Mouse (Mus musculus) intestine, postnatal 0 days (tissue): ENCODE data around the gene Cyfip2. TPM values are rescaled to one million over a fixed set of nuclear protein-coding genes. Genes with fewer than 3 reads are reported as not detected.
"Not testable (repeated sequence)": the region's sequence is repeated elsewhere in the genome, so short reads cannot be mapped to it uniquely, and the experiment has no call there.

Experiments
- ATAC-seq: fragments of 200-750 bp; cut with Nextera tagmentation; 2 replicates; pipeline ENCODE4 v1.8.0; 2017; ENCODE audit warnings: mild to moderate bottlenecking, moderate TSS enrichment, moderate library complexity
- H3K27ac ChIP-seq: fragments of 300-500 bp; sonication (generic); 2 replicates; pipeline ENCODE4 v1.5.1; 2014; ENCODE audit warnings: mild to moderate bottlenecking, low read depth, low read length, moderate library complexity
- H3K27me3 ChIP-seq: fragments of 300-500 bp; sonication (generic); replicated peaks from 2 replicates; pipeline ENCODE4 v1.6.1; 2014; ENCODE audit warnings: low read length, mixed read lengths; ENCODE audit not compliant: control insufficient read depth, insufficient read depth
- H3K36me3 ChIP-seq: fragments of 300-500 bp; sonication (generic); 2 replicates; pipeline ENCODE4 v1.6.1; 2014; ENCODE audit warnings: mild to moderate bottlenecking, moderate library complexity; ENCODE audit not compliant: control insufficient read depth, insufficient read depth
- H3K4me1 ChIP-seq: fragments of 300-500 bp; sonication (generic); replicated peaks from 2 replicates; pipeline ENCODE4 v1.6.1; 2014; ENCODE audit warnings: antibody characterized with exemption, low read length, mixed read lengths; ENCODE audit not compliant: control insufficient read depth, insufficient read depth
- H3K4me2 ChIP-seq: fragments of 300-500 bp; sonication (generic); replicated peaks from 2 replicates; pipeline ENCODE4 v1.6.1; 2014; ENCODE audit warnings: low read depth, mild to moderate bottlenecking, moderate library complexity
- H3K4me3 ChIP-seq: fragments of 300-500 bp; sonication (generic); 2 replicates; pipeline ENCODE4 v1.5.1; 2014; ENCODE audit warnings: low read depth, low read length
- H3K9ac ChIP-seq: fragments of 300-500 bp; sonication (generic); 2 replicates; pipeline ENCODE4 v1.6.1; 2014; ENCODE audit warnings: mild to moderate bottlenecking, low read depth, low read length
- H3K9me3 ChIP-seq: fragments of 300-500 bp; sonication (generic); 2 replicates; pipeline ENCODE4 v1.6.1; 2016; ENCODE audit warnings: mixed run types; ENCODE audit not compliant: control insufficient read depth
- CTCF ChIP-seq: sonication (generic); IDR thresholded peaks from 2 replicates; pipeline ENCODE4 v1.5.1; 2016; ENCODE audit warnings: low read depth, mild to moderate bottlenecking, control low read depth, antibody characterized with exemption, moderate library complexity
- WGBS: fragments of 180-500 bp; shearing (Covaris S2); extraction: QIAGEN DNeasy Blood & Tissue Kit; methylation state at CpG from one replicate; pipeline ENCODE4 v1.1.7; 2014; 5-methylcytosine and 5-hydroxymethylcytosine counted together
- polyA plus RNA-seq: library from polyadenylated mRNA; unstranded; fragments of >200 nt; fragmentation: Nextera tagmentation; extraction: Ambion mirVana; gene quantifications from 2 replicates; pipeline ENCODE4 v1.2.1, GENCODE M21; 2015

Gene Cyfip2
- polyA plus RNA-seq, 1 experiment from 2014 or later: 2.0 TPM

GRCm38 (mm10) chr11:46201636-46202546 is 110.8 kb downstream of the Cyfip2 start:
- H3K36me3 ChIP-seq: no peaks in the 10 kb centered on the region
- H3K4me3 ChIP-seq: no peak overlapping the region
- no peaks in the 10 kb centered on the region for H3K9me3 ChIP-seq
- no peak overlapping the region for H3K27ac ChIP-seq
- no peak for TF ChIP-seq CTCF
- no peak for ATAC-seq
- WGBS: 58% methylated on average over 20 of the region's 20 CpGs
- H3K27me3 ChIP-seq: no peaks in the 10 kb centered on the region
- no peaks in the 10 kb centered on the region for H3K4me1 ChIP-seq
- no peak overlapping the region for H3K4me2 ChIP-seq
- H3K9ac ChIP-seq: 0 out of 2 replicates have a peak overlapping the region, but pooled peaks have one; percentile 7

- H3K4me1 ChIP-seq: no peaks in the 10 kb centered on the region
- no peaks in the 10 kb centered on the region for H3K9me3 ChIP-seq
- no peak for TF ChIP-seq CTCF
- no peak overlapping the region for H3K4me3 ChIP-seq
- H3K4me2 ChIP-seq: no peak overlapping the region
- H3K27me3 ChIP-seq: no peaks in the 10 kb centered on the region
- H3K36me3 ChIP-seq: no peaks in the 10 kb centered on the region
- no peak overlapping the region for H3K27ac ChIP-seq
- 88% methylated on average over 11 of the region's 11 CpGs for WGBS
- ATAC-seq: no peak
- no peak overlapping the region for H3K9ac ChIP-seq
Measured at GRCm38 (mm10) chr11:46200664-46201063, 112.0 kb downstream of the Cyfip2 start.

GRCm38 (mm10) chr11:46194175-46194574 is 118.5 kb downstream of the Cyfip2 start:
- Histone ChIP-seq H3K4me1 (no peaks in the 10 kb centered on the region), H3K27me3 (no peaks in the 10 kb centered on the region), H3K9me3 (no peaks in the 10 kb centered on the region), H3K36me3 (no peaks in the 10 kb centered on the region), H3K4me2 (no peak overlapping the region), H3K4me3 (no peak overlapping the region), H3K27ac (no peak overlapping the region), H3K9ac (no peak overlapping the region)
- TF ChIP-seq CTCF: no peak
- 75% methylated on average over 4 of the region's 4 CpGs for WGBS
- ATAC-seq: no peak

GRCm38 (mm10) chr11:46188283-46188682 is 124.4 kb downstream of the Cyfip2 start:
- WGBS: 63% methylated on average over 2 of the region's 2 CpGs
- H3K27me3 ChIP-seq: no peaks in the 10 kb centered on the region
- no peaks in the 10 kb centered on the region for H3K9me3 ChIP-seq
- H3K9ac ChIP-seq: no peak overlapping the region
- no peak overlapping the region for H3K4me2 ChIP-seq
- no peak for TF ChIP-seq CTCF
- ATAC-seq: no peak
- H3K4me3 ChIP-seq: no peak overlapping the region
- no peak overlapping the region for H3K27ac ChIP-seq
- H3K4me1 ChIP-seq: no peaks in the 10 kb centered on the region
- H3K36me3 ChIP-seq: no peaks in the 10 kb centered on the region

- no peaks in the 10 kb centered on the region for H3K4me1 ChIP-seq
- H3K36me3 ChIP-seq: no peaks in the 10 kb centered on the region
- H3K4me3 ChIP-seq: no peak overlapping the region
- no peak overlapping the region for H3K4me2 ChIP-seq
- H3K27ac ChIP-seq: no peak overlapping the region
- TF ChIP-seq CTCF: no peak
- no peak overlapping the region for H3K9ac ChIP-seq
- no peaks in the 10 kb centered on the region for H3K9me3 ChIP-seq
- no peaks in the 10 kb centered on the region for H3K27me3 ChIP-seq
- 34% methylated on average over 4 of the region's 4 CpGs for WGBS
- ATAC-seq: no peak
Measured at GRCm38 (mm10) chr11:46185486-46185885, 127.2 kb downstream of the Cyfip2 start.

- Histone ChIP-seq H3K4me2 (no peak overlapping the region), H3K4me3 (no peak overlapping the region), H3K27me3 (no peaks in the 10 kb centered on the region), H3K9me3 (no peaks in the 10 kb centered on the region), H3K9ac (no peak overlapping the region), H3K4me1 (no peaks in the 10 kb centered on the region), H3K36me3 (no peaks in the 10 kb centered on the region), H3K27ac (no peak overlapping the region)
- no peak for ATAC-seq
- 91% methylated on average over 3 of the region's 3 CpGs for WGBS
- no peak for TF ChIP-seq CTCF
Measured at GRCm38 (mm10) chr11:46184946-46185345, 127.7 kb downstream of the Cyfip2 start.

- not testable (repeated sequence) for H3K27ac ChIP-seq, H3K4me2 ChIP-seq, H3K27me3 ChIP-seq, H3K9ac ChIP-seq, H3K36me3 ChIP-seq, H3K4me1 ChIP-seq, ATAC-seq, H3K4me3 ChIP-seq, H3K9me3 ChIP-seq
- 97% methylated on average over 1 of the region's 1 CpGs for WGBS
Measured at GRCm38 (mm10) chr11:46182031-46182430, 130.6 kb downstream of the Cyfip2 start.
